Mouse (Mus musculus) CH12.LX (cell line): Measurements from ENCODE around the gene Pskh1. TPM values are rescaled to one million over a fixed set of nuclear protein-coding genes. Genes with fewer than 3 reads are reported as not detected.
A peak's percentile ranks its signal among the peaks of the same experiment; 100 is the strongest.

ENCODE experiments used
- DNase-seq: peaks from one replicate; pipeline ENCODE4 v3.0.0-alpha.2; 2013; ENCODE audit errors: extremely low read depth
- H3K27ac ChIP-seq: 2 replicates; pipeline ENCODE4 v1.5.1; 2012; ENCODE audit warnings: low read depth, mild to moderate bottlenecking, control low read depth, moderate library complexity; ENCODE audit not compliant: insufficient read depth
- H3K27me3 ChIP-seq: replicated peaks from 2 replicates; pipeline ENCODE3; 2012; ENCODE audit warnings: inconsistent platforms
- H3K36me3 ChIP-seq, 2 experiments: replicated peaks in 1 of 2; 2 replicates each; pipeline versions ENCODE3 to v1.6.1; 2012; ENCODE audit warnings: inconsistent platforms in 1 of 2, low read length in 1 of 2, mild to moderate bottlenecking in 1 of 2, mixed read lengths in 1 of 2, moderate library complexity in 1 of 2; ENCODE audit not compliant: control insufficient read depth in 1 of 2, insufficient read depth in 1 of 2
- H3K4me1 ChIP-seq, 2 experiments: 2 replicates each; pipeline ENCODE4 v1.6.1; 2012; ENCODE audit warnings: inconsistent platforms in 1 of 2, moderate library complexity in 1 of 2; ENCODE audit not compliant: insufficient read depth in 2 of 2, control insufficient read depth in 1 of 2
- H3K4me2 ChIP-seq: 2 replicates; pipeline ENCODE4 v1.6.1; 2012; ENCODE audit warnings: low read depth, mild to moderate bottlenecking, control low read depth; ENCODE audit not compliant: poor library complexity, insufficient read depth, severe bottlenecking
- H3K4me3 ChIP-seq, 3 experiments: fragments of 150-350 bp in 1 of 3; sonication (generic) in 1 of 3; replicated peaks in 1 of 3; 2 replicates each; pipeline versions ENCODE3 to v1.5.1; 2011 to 2012; ENCODE audit warnings: low read depth in 2 of 3, low read length in 2 of 3, mild to moderate bottlenecking in 2 of 3, moderate library complexity in 2 of 3, control low read depth in 1 of 3, improper control_type of control experiment in 1 of 3, inconsistent platforms in 1 of 3, mixed read lengths in 1 of 3; ENCODE audit not compliant: poor library complexity in 1 of 3
- H3K79me2 ChIP-seq: replicated peaks from 2 replicates; pipeline ENCODE4 v1.6.1; 2012; ENCODE audit warnings: mild to moderate bottlenecking, moderate library complexity; ENCODE audit not compliant: control insufficient read depth, poor library complexity, insufficient read depth, severe bottlenecking; ENCODE audit errors: extremely low read depth
- H3K9ac ChIP-seq: 2 replicates; pipeline ENCODE4 v1.6.1; 2012; ENCODE audit warnings: low read depth, mild to moderate bottlenecking, control low read depth, moderate library complexity; ENCODE audit not compliant: insufficient read depth
- H3K9me3 ChIP-seq: replicated peaks from 2 replicates; pipeline ENCODE3; 2012; ENCODE audit warnings: low read length, inconsistent platforms, mixed read lengths
- BHLHE40 ChIP-seq: IDR thresholded peaks from 2 replicates; pipeline ENCODE4 v1.6.1; 2011; ENCODE audit warnings: mild to moderate bottlenecking, low read depth, low read length, improper control_type of control experiment
- CHD1 ChIP-seq: IDR thresholded peaks from 2 replicates; pipeline ENCODE4 v1.6.1; 2012; ENCODE audit warnings: low read depth, low read length, improper control_type of control experiment, inconsistent platforms
- CHD2 ChIP-seq: IDR thresholded peaks from 2 replicates; pipeline ENCODE4 v1.6.1; 2011; ENCODE audit warnings: low read length, improper control_type of control experiment
- CTCF ChIP-seq, 2 experiments: IDR thresholded peaks in 1 of 2; conservative IDR thresholded peaks in 1 of 2; 2 replicates each; pipeline ENCODE4 v1.5.1; 2011 to 2012; ENCODE audit warnings: low read depth in 2 of 2, low read length in 2 of 2, improper control_type of control experiment in 1 of 2, inconsistent platforms in 1 of 2, mild to moderate bottlenecking in 1 of 2, moderate library complexity in 1 of 2
- ELF1 ChIP-seq: IDR thresholded peaks from 2 replicates; pipeline ENCODE4 v1.6.1; 2014; ENCODE audit warnings: low read depth, mild to moderate bottlenecking, inconsistent platforms, low read length, improper control_type of control experiment
- EP300 ChIP-seq: IDR thresholded peaks from 2 replicates; pipeline ENCODE4 v1.6.1; 2011; ENCODE audit warnings: low read length, improper control_type of control experiment
- ETS1 ChIP-seq: conservative IDR thresholded peaks from 2 replicates; pipeline ENCODE4 v1.6.1; 2012; ENCODE audit warnings: low read depth, mild to moderate bottlenecking, inconsistent platforms, low read length, improper control_type of control experiment, moderate library complexity
- GABPA ChIP-seq: IDR thresholded peaks from 2 replicates; pipeline ENCODE4 v1.6.1; 2012; ENCODE audit warnings: low read depth, low read length, improper control_type of control experiment, inconsistent platforms; ENCODE audit not compliant: insufficient replicate concordance
- HCFC1 ChIP-seq: IDR thresholded peaks from 2 replicates; pipeline ENCODE4 v1.6.1; 2012; ENCODE audit warnings: low read depth, mild to moderate bottlenecking, inconsistent platforms, low read length, improper control_type of control experiment
- IRF4 ChIP-seq: IDR thresholded peaks from 2 replicates; pipeline ENCODE4 v1.6.1; 2014; ENCODE audit warnings: low read depth, mild to moderate bottlenecking, inconsistent platforms, low read length, improper control_type of control experiment
- KAT2A ChIP-seq: IDR thresholded peaks from 2 replicates; pipeline ENCODE4 v1.6.1; 2012; ENCODE audit warnings: low read length, improper control_type of control experiment, inconsistent platforms; ENCODE audit not compliant: insufficient replicate concordance
- MAFK ChIP-seq: IDR thresholded peaks from 2 replicates; pipeline ENCODE4 v1.6.1; 2011; ENCODE audit warnings: low read length, improper control_type of control experiment; ENCODE audit not compliant: insufficient replicate concordance
- MAX ChIP-seq: IDR thresholded peaks from 2 replicates; pipeline ENCODE4 v1.6.1; 2011; ENCODE audit warnings: low read length, improper control_type of control experiment
- MAZ ChIP-seq: IDR thresholded peaks from 2 replicates; pipeline ENCODE4 v1.6.1; 2012; ENCODE audit warnings: low read depth, mild to moderate bottlenecking, inconsistent platforms, low read length, improper control_type of control experiment, moderate library complexity
- MEF2A ChIP-seq: IDR thresholded peaks from 2 replicates; pipeline ENCODE4 v1.6.1; 2014; ENCODE audit warnings: low read depth, mild to moderate bottlenecking, inconsistent platforms, low read length, improper control_type of control experiment, borderline replicate concordance
- MXI1 ChIP-seq: IDR thresholded peaks from 2 replicates; pipeline ENCODE4 v1.6.1; 2011; ENCODE audit warnings: mild to moderate bottlenecking, low read depth, low read length, improper control_type of control experiment
- MYC ChIP-seq: IDR thresholded peaks from 2 replicates; pipeline ENCODE4 v1.6.1; 2011; ENCODE audit warnings: low read depth, mild to moderate bottlenecking, improper control_type of control experiment, low read length
- NELFE ChIP-seq: IDR thresholded peaks from 2 replicates; pipeline ENCODE4 v1.6.1; 2011; ENCODE audit warnings: low read depth, low read length, improper control_type of control experiment
- NRF1 ChIP-seq: IDR thresholded peaks from 2 replicates; pipeline ENCODE4 v1.6.1; 2014; ENCODE audit warnings: low read depth, mild to moderate bottlenecking, inconsistent platforms, low read length, improper control_type of control experiment, moderate library complexity
- PAX5 ChIP-seq: IDR thresholded peaks from 2 replicates; pipeline ENCODE4 v1.6.1; 2012; ENCODE audit warnings: low read length, inconsistent platforms, mixed read lengths
- POLR2AphosphoS2 ChIP-seq: IDR thresholded peaks from 2 replicates; pipeline ENCODE4 v1.6.1; 2011; ENCODE audit warnings: low read depth, low read length, improper control_type of control experiment
- RAD21 ChIP-seq: IDR thresholded peaks from 2 replicates; pipeline ENCODE4 v1.6.1; 2011; ENCODE audit warnings: low read depth, mild to moderate bottlenecking, low read length, improper control_type of control experiment, moderate library complexity
- RCOR1 ChIP-seq: conservative IDR thresholded peaks from 2 replicates; pipeline ENCODE4 v1.6.1; 2012; ENCODE audit warnings: low read depth, mild to moderate bottlenecking, inconsistent platforms, low read length, improper control_type of control experiment
- SIN3A ChIP-seq: IDR thresholded peaks from 2 replicates; pipeline ENCODE4 v1.6.1; 2012; ENCODE audit warnings: low read length, improper control_type of control experiment, inconsistent platforms
- TBP ChIP-seq: conservative IDR thresholded peaks from 2 replicates; pipeline ENCODE4 v1.6.1; 2011; ENCODE audit warnings: low read depth, low read length, improper control_type of control experiment
- TCF12 ChIP-seq: IDR thresholded peaks from 2 replicates; pipeline ENCODE4 v1.6.1; 2014; ENCODE audit warnings: low read depth, mild to moderate bottlenecking, inconsistent platforms, low read length, improper control_type of control experiment
- UBTF ChIP-seq: IDR thresholded peaks from 2 replicates; pipeline ENCODE4 v1.6.1; 2012; ENCODE audit warnings: low read depth, mild to moderate bottlenecking, inconsistent platforms, low read length, improper control_type of control experiment, moderate library complexity
- USF1 ChIP-seq: IDR thresholded peaks from 2 replicates; pipeline ENCODE4 v1.6.1; 2014; ENCODE audit warnings: low read depth, mild to moderate bottlenecking, inconsistent platforms, low read length, improper control_type of control experiment
- USF2 ChIP-seq: conservative IDR thresholded peaks from 2 replicates; pipeline ENCODE4 v1.6.1; 2011; ENCODE audit warnings: low read depth, low read length, improper control_type of control experiment
- ZKSCAN1 ChIP-seq: IDR thresholded peaks from 2 replicates; pipeline ENCODE4 v1.6.1; 2012; ENCODE audit warnings: low read depth, inconsistent platforms, low read length, improper control_type of control experiment, borderline replicate concordance
- ZMIZ1 ChIP-seq: IDR thresholded peaks from 2 replicates; pipeline ENCODE4 v1.6.1; 2012; ENCODE audit warnings: low read depth, mild to moderate bottlenecking, inconsistent platforms, low read length, improper control_type of control experiment
- dilution Hi-C: fragments of 300-500 bp; cut with MboI; formaldehyde crosslinking; loops from 2 replicates; pipeline ENCODE4 v1.14.3; 2020; ENCODE audit warnings: low sequenced_read_pairs; ENCODE audit not compliant: extremely low pct_unique_long_range_greater_than_20kb, extremely low pct_ligation_motif_present
- in situ Hi-C: fragments of 300-500 bp; cut with MboI; formaldehyde crosslinking; loops from 3 replicates; pipeline ENCODE4 v1.14.3; 2019; ENCODE audit warnings: low sequenced_read_pairs, low pct_ligation_motif_present, low pct_unique_long_range_greater_than_20kb, mixed read lengths
- polyA plus RNA-seq: library from polyadenylated mRNA; unstranded; fragments of >175 nt; gene quantifications from 2 replicates; pipeline ENCODE4 v1.2.1, GENCODE M21; 2012; ENCODE audit warnings: low read depth; ENCODE audit not compliant: insufficient read length
- total RNA-seq, 2 experiments: library from RNA; depleted of rRNA; stranded (reverse); fragments of 300-350 nt in 1 of 2; fragments of >200 nt in 1 of 2; gene quantifications; 2 replicates each; pipeline ENCODE4 v1.2.3; 2012 to 2014

Pskh1 gene
- total and polyA plus RNA-seq, 3 experiments = 11.0 to 12.9 (median 12.3) TPM

DNA sequence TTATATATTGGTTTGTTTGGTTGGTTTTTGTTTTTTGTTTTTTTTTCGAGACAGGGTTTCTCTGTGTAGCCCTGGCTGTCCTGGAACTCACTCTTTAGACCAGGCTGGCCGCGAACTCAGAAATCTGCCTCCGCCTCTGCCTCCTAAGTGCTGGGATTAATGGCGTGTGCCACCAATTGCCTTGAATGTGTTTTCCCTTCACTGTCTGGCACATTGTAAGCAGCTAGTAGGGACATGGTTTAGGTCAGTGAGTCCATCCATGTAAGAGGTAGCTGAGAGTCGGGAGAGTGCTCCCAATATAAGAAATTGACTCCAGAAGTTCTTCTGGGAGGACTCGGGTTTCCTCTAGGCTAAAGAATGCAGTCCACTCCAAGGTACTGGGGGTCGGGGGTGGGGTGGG is 45.9 kb upstream of the Pskh1 start:
- peaks cover 10 to 50% of the 10 kb centered on the region in 2 experiments; a peak in 3 of 4 replicates for H3K4me1 ChIP-seq
- H3K9me3 ChIP-seq = no peaks in the 10 kb centered on the region
- peak overlapping the region in 1 of 3 experiments; percentile 80 for H3K4me3 ChIP-seq
- peaks cover 2 to 13% of the 10 kb centered on the region in 2 experiments for H3K36me3 ChIP-seq
- no peak overlapping the region for H3K27ac ChIP-seq
- DNase-seq = no peak
- no peaks in the 10 kb centered on the region for H3K27me3 ChIP-seq
- H3K4me2 ChIP-seq = peak overlapping the region; percentile 47; the same call in 1 of the 2 replicates
- dilution Hi-C loops = no loop called here
- in situ Hi-C loops = no loop called here
- H3K79me2 ChIP-seq = peaks cover 33% of the 10 kb centered on the region
- no peak for TF ChIP-seq USF1
- no peak for TF ChIP-seq CHD2
- TF ChIP-seq POLR2AphosphoS2 = no peak
- no peak for TF ChIP-seq MYC
- TF ChIP-seq IRF4 = no peak
- no peak for TF ChIP-seq MXI1
- no peak for TF ChIP-seq TCF12
- no peak for TF ChIP-seq MAZ
- TF ChIP-seq USF2 = no peak
- TF ChIP-seq BHLHE40 = no peak
- TF ChIP-seq MAFK = no peak
- no peak for TF ChIP-seq MEF2A
- no peak for TF ChIP-seq NELFE
- no peak for TF ChIP-seq RCOR1
- no peak for TF ChIP-seq CTCF (conservative IDR thresholded peaks at IDR 0.05 in 1 of 2, IDR thresholded peaks at IDR 0.05 in 1 of 2; ENCODE audit: low read depth in 2 of 2, low read length in 2 of 2)
- no peak for TF ChIP-seq PAX5
- no peak for TF ChIP-seq ZKSCAN1
- no peak for TF ChIP-seq ZMIZ1
- TF ChIP-seq ETS1 = no peak
- H3K9ac ChIP-seq = peak overlapping the region; percentile 83; the same call in 1 of the 2 replicates

DNA sequence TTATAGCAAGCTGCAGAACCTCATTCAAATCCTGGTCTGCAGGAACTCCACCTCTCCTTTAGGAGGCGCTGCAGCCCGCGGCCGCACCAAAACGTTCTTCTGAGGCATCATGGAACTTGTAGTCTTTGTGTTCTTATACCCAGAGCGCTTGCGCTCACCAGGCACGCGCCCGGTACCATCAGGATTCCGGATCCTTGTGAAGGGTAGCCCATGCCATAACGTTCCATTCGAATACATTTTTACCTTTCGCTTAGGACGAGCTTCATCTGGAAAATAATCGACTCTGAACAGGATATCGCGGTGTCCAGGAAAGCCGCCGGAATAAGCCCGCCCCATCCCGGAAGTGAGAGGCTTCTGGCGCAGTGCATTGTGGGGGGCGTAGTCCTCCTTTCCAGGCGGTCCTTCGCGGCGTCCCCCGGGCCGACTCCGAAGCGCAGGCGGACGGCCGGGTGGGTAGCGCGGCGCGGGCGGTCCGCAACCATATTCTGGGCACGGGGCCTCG is 45.5 kb upstream of the Pskh1 start, which contains the start of gene Thap11:
Gene Thap11 (plus strand): TSS at position 418 of the 502 bp plus-strand sequence.
- dilution Hi-C loops = no loop called here
- peak within 1 kb of the TSS; percentile 76 to 91 (median 80) for H3K4me3 ChIP-seq
- H3K27me3 ChIP-seq = no peaks in the 10 kb centered on the region
- H3K9me3 ChIP-seq = no peaks in the 10 kb centered on the region
- peak; percentile 90 for DNase-seq
- peaks cover 0 to 8% of the 10 kb centered on the region in 2 experiments for H3K36me3 ChIP-seq
- H3K27ac ChIP-seq = peak within 1 kb of the TSS; percentile 57
- H3K4me2 ChIP-seq = peak within 1 kb of the TSS; percentile 65
- peaks cover 38% of the 10 kb centered on the region for H3K79me2 ChIP-seq
- peaks cover 10 to 54% of the 10 kb centered on the region in 2 experiments; a peak in 3 of 4 replicates for H3K4me1 ChIP-seq
- in situ Hi-C loops = no loop called here
- H3K9ac ChIP-seq = peak within 1 kb of the TSS; percentile 83
- TF ChIP-seq TCF12 = 0 out of 2 replicates have a peak, but pooled peaks have one; percentile 35
- TF ChIP-seq MYC = no peak
- peak; percentile 49 for TF ChIP-seq SIN3A
- peak; percentile 94 for TF ChIP-seq ELF1
- 0 out of 2 replicates have a peak, but pooled peaks have one; percentile 6 for TF ChIP-seq MEF2A
- TF ChIP-seq HCFC1 = peak; percentile 91
- TF ChIP-seq MAX = peak; percentile 60
- 0 out of 2 replicates have a peak, but pooled peaks have one; percentile 55 for TF ChIP-seq TBP
- TF ChIP-seq CHD2 = peak; percentile 97
- TF ChIP-seq CHD1 = no peak
- TF ChIP-seq GABPA = peak; percentile 85; the same call in 1 of the 2 replicates
- peak; percentile 26 for TF ChIP-seq RAD21
- 0 out of 2 replicates have a peak, but pooled peaks have one; percentile 43 for TF ChIP-seq MAZ
- TF ChIP-seq USF2 = no peak
- no peak for TF ChIP-seq ETS1
- TF ChIP-seq EP300 = no peak
- TF ChIP-seq CTCF (conservative IDR thresholded peaks at IDR 0.05 in 1 of 2, IDR thresholded peaks at IDR 0.05 in 1 of 2; ENCODE audit: low read depth in 2 of 2, low read length in 2 of 2) = peak; percentile 65 to 80
- peak; percentile 79 for TF ChIP-seq NRF1
- peak; percentile 59 for TF ChIP-seq NELFE
- no peak for TF ChIP-seq PAX5
- no peak for TF ChIP-seq UBTF
- peak; percentile 94; the same call in 1 of the 2 replicates for TF ChIP-seq KAT2A
